Mouse (Mus musculus) c-Kit-positive CD71-positive TER-119-negative erythroid progenitor cells, embryonic 14.5 days (primary cell): Measurements from ENCODE around the gene 1700003H04Rik.

Source experiments
- DNase-seq: peaks from one replicate; pipeline ENCODE4 v3.0.0-alpha.2; 2013; ENCODE audit warnings: low read depth

Gene 1700003H04Rik

GRCm38 (mm10) chr3:124581001-124581400, at the start of gene 1700003H04Rik:
Gene 1700003H04Rik, minus strand, starts transcription at chr3:124581101.
- no peak for DNase-seq

GRCm38 (mm10) chr3:124623031-124623430, 42.1 kb upstream of the 1700003H04Rik start:
- DNase-seq: no peak

DNA sequence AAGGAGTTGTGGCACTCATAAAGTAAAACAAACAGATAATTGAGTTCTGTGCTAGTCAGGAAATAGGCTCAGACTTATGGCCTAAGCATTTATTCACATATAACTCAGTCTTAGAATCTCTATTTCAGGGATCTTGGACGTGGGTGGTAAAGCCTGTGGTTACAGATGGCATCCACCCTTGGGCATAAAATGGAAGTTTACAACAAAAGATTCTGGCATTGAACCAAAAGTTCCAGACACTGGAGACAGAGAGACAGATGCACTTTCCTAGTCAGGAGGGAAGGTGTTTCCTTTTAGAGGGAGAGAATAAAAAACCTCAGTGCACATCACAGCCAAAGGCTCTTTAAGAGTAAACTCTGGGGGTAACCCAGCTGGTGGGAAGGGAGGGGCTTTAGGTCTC, 32.4 kb upstream of the 1700003H04Rik start:
- no peak for DNase-seq

DNA sequence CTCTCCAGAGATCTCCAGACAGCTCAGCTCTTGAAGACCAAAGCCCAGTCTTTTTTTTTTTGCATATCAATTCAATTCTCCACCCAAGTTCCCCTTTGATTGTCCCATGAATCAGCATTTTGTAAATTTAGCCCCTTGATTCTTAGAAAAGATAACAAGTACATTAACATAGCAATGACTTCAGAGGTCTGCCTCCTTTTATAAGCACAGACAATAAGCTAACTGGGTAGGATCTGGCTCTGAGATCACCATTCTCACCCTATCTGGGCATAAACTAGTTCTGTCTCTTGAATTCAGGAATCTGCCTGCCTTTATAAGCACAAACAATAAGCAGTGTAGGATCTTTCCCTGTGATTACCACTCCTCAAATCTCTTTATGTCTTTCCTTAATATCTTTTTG, 29.1 kb upstream of the 1700003H04Rik start:
- no peak for DNase-seq

DNA sequence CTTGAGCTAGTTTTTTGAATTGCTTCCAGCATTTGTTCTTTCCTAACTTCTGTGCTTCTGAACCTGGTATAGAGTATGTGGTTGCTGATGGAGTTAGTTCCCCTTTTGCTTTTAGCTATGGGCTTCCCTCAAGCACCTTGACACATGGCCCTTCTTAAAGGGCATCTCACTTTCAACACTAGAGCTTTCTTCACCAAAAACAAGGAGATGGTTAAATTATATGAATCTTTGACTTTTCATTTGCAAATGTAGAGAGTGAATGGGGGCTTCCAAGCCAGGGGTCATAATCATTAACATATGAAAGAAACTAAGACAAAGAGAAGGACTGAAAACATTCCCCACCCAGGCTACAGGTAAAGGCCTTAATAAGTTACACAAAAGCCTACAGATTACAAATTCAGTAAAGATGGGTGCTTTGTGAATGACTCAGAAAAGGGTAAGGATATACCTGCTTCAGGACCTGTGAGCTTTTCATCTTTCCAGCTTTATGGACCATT, 25.2 kb upstream of the 1700003H04Rik start:
- DNase-seq: no peak

GRCm38 (mm10) chr3:124605518-124605917, 24.6 kb upstream of the 1700003H04Rik start:
- DNase-seq: no peak

GRCm38 (mm10) chr3:124597789-124598188, 16.9 kb upstream of the 1700003H04Rik start:
- DNase-seq: no peak

DNA sequence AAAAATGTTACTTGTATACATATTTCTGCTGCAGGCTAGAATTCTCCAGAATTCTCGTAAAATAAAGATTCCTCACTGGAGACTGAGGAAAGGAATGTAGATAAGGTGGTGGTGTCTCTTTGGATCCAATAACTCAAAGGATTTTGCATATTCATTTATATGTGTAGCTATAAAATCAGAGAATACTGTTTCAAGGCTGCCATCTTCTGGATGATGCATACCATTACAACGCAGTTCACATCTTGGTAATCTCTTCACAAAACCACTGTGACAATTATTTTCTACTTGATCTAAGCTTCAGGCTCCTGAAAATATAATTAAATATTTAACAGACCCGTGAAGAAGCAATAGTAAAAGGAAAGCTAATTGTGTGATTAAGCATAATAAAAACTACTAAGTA, 6.6 kb upstream of the 1700003H04Rik start:
- no peak for DNase-seq

GRCm38 (mm10) chr3:124585761-124586160, 4.9 kb upstream of the 1700003H04Rik start:
- no peak for DNase-seq

DNA sequence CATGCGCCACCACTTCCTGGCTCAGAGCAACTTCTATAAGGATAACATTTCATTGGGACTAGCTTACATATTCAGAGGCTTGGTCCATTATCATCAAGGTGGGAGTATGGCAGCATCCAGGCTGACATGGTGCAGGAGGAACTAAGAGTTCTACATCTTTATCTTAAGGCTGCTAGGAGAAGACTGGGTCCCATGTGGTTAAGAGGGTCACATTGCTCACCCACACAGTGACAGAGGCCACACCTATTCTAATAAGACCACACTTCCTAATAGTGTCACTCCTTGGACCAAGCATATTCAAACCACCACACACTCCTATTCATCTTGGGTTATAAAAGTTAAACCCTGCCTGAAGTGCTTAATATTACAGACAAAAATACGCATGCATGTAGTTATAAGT, 23.6 kb downstream of the 1700003H04Rik start:
- no peak for DNase-seq

DNA sequence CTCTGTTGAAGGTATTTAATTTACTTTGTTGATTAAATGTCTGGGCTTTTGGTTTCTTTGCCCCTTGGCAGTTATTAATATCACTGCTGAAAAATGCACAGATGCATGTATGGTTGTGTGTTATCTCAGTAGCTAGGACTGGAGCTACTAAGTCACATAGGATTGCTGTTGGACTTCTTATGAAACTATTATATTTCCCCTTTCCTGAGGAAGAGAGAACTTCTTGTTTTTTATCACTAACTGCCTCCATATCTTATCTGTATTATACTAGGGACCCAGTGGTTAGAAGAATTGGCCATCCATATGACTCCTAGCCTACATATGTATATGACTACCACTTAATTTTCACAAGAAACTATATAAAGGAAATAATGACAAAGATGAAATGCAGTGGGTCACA, 24.9 kb downstream of the 1700003H04Rik start:
- DNase-seq: no peak

DNA sequence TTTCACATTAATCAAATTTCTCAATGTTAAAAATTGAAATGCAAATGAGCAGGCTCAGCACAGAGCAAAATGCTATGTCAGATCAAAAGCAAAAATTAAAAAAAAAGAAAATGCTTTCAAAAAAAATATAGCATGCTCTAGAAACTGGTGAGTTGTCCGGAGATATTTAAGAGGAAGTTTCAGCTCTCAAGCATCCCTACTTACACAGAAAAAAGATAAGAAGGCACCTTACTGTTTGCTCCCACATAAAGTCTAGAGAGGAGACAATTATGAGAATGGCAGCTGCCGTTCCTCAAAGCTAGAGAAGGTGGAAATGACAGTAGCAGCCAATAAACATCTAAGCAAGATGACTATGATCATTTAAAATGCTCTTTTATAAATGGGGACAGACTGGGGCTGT, 25.8 kb downstream of the 1700003H04Rik start:
- DNase-seq: no peak

DNA sequence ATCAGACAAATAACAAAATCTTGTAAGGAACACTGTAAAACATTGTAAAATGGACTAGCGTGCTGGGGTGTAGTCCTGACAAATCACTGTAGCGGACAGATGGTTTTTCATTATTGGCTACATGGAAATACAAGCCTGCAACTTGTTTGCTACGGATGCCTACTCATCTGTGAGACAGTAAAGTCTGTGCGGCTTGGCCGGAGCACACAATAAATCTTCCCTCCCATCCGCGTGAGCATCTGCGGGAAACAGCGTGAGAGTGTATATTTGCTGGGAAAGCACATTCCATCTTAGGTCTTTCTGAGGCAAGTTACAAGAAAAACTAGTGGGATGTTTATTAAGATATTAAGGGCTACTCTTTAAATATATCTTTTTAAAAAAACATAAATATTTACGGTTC, 32.0 kb downstream of the 1700003H04Rik start:
- no peak for DNase-seq

DNA sequence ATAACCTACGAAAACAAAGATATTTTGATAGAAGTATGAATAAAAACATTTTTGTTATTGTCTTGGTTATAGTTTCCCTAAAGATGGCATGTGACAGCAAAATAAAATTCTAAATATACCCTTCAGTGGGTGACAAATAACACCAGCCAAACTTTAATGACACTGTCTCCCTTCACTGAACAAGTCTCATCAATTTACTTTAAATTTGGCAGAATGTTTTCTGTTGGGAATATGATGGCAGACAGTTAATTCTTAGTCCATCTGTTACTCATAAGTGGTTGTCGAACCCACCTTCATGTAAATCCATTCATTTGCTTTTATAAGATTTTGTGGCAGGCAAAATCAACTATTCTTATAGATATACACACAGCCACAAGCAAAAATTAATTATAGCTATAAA, 42.6 kb downstream of the 1700003H04Rik start:
- no peak for DNase-seq

- DNase-seq: no peak
Measured at GRCm38 (mm10) chr3:124536602-124537001, 44.3 kb downstream of the 1700003H04Rik start.

- no peak for DNase-seq
Measured at GRCm38 (mm10) chr3:124518786-124519185, 62.1 kb downstream of the 1700003H04Rik start.
